Mouse (Mus musculus): Measurements from ENCODE around the gene Col4a4. TPM values are rescaled to one million over a fixed set of nuclear protein-coding genes. Genes with fewer than 3 reads are reported as not detected.

Gene Col4a4
- polyA plus RNA-seq, 2 experiments, result 0.14 to 0.18 TPM

DNA sequence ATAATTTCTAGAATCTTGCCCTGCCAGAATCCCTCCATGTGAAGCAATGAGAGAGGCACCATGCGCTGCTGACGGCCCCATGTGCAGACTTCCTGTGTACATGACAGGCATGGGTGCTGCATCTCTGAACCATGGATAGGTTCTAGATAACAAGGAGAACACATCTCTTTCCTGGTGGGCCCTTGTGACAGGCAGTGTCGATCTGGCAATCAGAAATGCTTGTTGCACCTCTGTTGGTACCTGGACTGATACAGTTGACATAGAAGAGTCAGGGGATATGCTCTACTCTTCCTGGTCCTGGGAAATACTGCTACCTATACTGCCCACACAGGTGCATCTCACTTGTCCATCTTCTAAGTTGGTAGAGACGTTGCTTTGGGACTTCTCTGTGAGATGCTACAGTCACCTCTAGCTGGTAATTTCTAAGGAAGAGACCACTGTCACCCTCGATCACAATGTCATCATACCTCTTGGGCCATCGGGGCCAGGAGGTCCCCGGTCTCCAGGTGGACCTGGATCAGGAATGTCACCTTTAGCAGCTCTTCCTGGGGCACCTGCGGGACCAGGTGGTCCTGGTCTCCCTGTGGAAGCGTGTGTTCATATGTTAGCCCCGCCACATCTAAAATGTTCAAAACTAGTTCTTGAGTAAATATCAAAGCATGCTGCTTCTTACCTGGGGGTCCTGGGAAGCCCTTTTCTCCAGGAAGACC is 116.0 kb downstream of the Col4a4 start:
- 94% methylated on average over 10 of the region's 10 CpGs for WGBS

GRCm38 (mm10) chr1:82468872-82469271 is 117.8 kb downstream of the Col4a4 start:
- no peak for TF ChIP-seq POLR2A (IDR thresholded peaks at IDR 0.05; ENCODE audit: borderline replicate concordance, extremely low read depth, insufficient read depth, insufficient read length)
- H3K27me3 ChIP-seq (ENCODE audit: control insufficient read depth, insufficient read depth, low read length), result no peaks in the 10 kb centered on the region
- H3K4me3 ChIP-seq (replicated peaks; ENCODE audit: low read length), result no peak overlapping the region
- DNase-seq (ENCODE audit: low spot score) (no peak), ATAC-seq (ENCODE audit: low FRiP score, low read depth) (no peak)
- H3K36me3 ChIP-seq (ENCODE audit: control insufficient read depth, insufficient read depth, low read length), result no peaks in the 10 kb centered on the region
- H3K9ac ChIP-seq (ENCODE audit: low read depth, low read length, severe bottlenecking), result no peak overlapping the region
- H3K4me2 ChIP-seq (replicated peaks; ENCODE audit: low read depth, low read length, severe bottlenecking), result no peak overlapping the region
- 68% methylated on average over 6 of the region's 6 CpGs for WGBS
- no peaks in the 10 kb centered on the region for H3K4me1 ChIP-seq (ENCODE audit: control insufficient read depth, insufficient read depth, low read length)
- H3K9me3 ChIP-seq (ENCODE audit: control insufficient read depth, low read length), result no peaks in the 10 kb centered on the region
- H3K27ac ChIP-seq (replicated peaks; ENCODE audit: low read depth, low read length), result no peak overlapping the region

More for the DNA sequence above, 116.0 kb downstream of the Col4a4 start:
- ATAC-seq (ENCODE audit: low FRiP score, low read depth) (no peak), DNase-seq (ENCODE audit: low spot score) (no peak)
- 0 out of 2 replicates have a peak, but pooled peaks cover under 1% of the 10 kb centered on the region for H3K4me1 ChIP-seq (ENCODE audit: control insufficient read depth, insufficient read depth, low read length)
- no peak overlapping the region for H3K4me2 ChIP-seq (replicated peaks; ENCODE audit: low read depth, low read length, severe bottlenecking)
- no peak overlapping the region for H3K4me3 ChIP-seq (replicated peaks; ENCODE audit: low read length)
- no peak overlapping the region for H3K27ac ChIP-seq (replicated peaks; ENCODE audit: low read depth, low read length)
- H3K27me3 ChIP-seq (ENCODE audit: control insufficient read depth, insufficient read depth, low read length), result no peaks in the 10 kb centered on the region
- TF ChIP-seq POLR2A (IDR thresholded peaks at IDR 0.05; ENCODE audit: borderline replicate concordance, extremely low read depth, insufficient read depth, insufficient read length), result no peak
- H3K9me3 ChIP-seq (ENCODE audit: control insufficient read depth, low read length), result no peaks in the 10 kb centered on the region
- no peak overlapping the region for H3K9ac ChIP-seq (ENCODE audit: low read depth, low read length, severe bottlenecking)
- H3K36me3 ChIP-seq (ENCODE audit: control insufficient read depth, insufficient read depth, low read length), result no peaks in the 10 kb centered on the region

GRCm38 (mm10) chr1:82465321-82465853 is 121.3 kb downstream of the Col4a4 start:
- Histone ChIP-seq H3K4me2 (replicated peaks; ENCODE audit: low read depth, low read length, severe bottlenecking) (no peak overlapping the region), H3K27ac (replicated peaks; ENCODE audit: low read depth, low read length) (no peak overlapping the region), H3K4me3 (replicated peaks; ENCODE audit: low read length) (no peak overlapping the region), H3K9me3 (ENCODE audit: control insufficient read depth, low read length) (no peaks in the 10 kb centered on the region), H3K36me3 (ENCODE audit: control insufficient read depth, insufficient read depth, low read length) (no peaks in the 10 kb centered on the region), H3K27me3 (ENCODE audit: control insufficient read depth, insufficient read depth, low read length) (no peaks in the 10 kb centered on the region), H3K9ac (ENCODE audit: low read depth, low read length, severe bottlenecking) (no peak overlapping the region), H3K4me1 (ENCODE audit: control insufficient read depth, insufficient read depth, low read length) (no peaks in the 10 kb centered on the region)
- no peak for ATAC-seq (ENCODE audit: low FRiP score, low read depth)
- no peak for DNase-seq (ENCODE audit: low spot score)
- 62% methylated on average over 6 of the region's 6 CpGs for WGBS
- TF ChIP-seq POLR2A (IDR thresholded peaks at IDR 0.05; ENCODE audit: borderline replicate concordance, extremely low read depth, insufficient read depth, insufficient read length), result no peak

DNA sequence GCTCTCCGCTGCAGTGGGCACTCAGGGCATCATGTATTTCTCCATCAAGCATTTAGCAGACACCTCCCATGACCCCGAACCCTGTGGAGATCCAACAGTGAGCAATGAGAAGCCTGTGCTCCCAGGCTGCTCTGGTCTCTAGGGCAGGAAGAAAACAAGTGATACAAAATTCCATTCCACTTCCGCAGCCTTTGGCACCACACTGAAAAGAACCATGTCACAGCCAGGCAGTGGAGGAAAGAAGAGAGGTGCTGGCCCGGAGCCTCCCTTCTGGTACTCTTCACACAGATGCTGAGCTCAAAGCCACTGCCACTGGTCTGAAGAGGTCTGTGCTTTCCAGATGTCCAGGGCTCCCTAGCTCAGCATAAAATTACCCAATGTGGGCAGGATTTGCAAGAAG is 125.6 kb downstream of the Col4a4 start:
- Histone ChIP-seq H3K36me3 (ENCODE audit: control insufficient read depth, insufficient read depth, low read length) (no peaks in the 10 kb centered on the region), H3K27me3 (ENCODE audit: control insufficient read depth, insufficient read depth, low read length) (no peaks in the 10 kb centered on the region), H3K9me3 (ENCODE audit: control insufficient read depth, low read length) (no peaks in the 10 kb centered on the region), H3K4me1 (ENCODE audit: control insufficient read depth, insufficient read depth, low read length) (peaks cover 7% of the 10 kb centered on the region; the same call in 1 of the 2 replicates), H3K4me2 (replicated peaks; ENCODE audit: low read depth, low read length, severe bottlenecking) (no peak overlapping the region), H3K9ac (ENCODE audit: low read depth, low read length, severe bottlenecking) (no peak overlapping the region), H3K27ac (replicated peaks; ENCODE audit: low read depth, low read length) (no peak overlapping the region), H3K4me3 (replicated peaks; ENCODE audit: low read length) (no peak overlapping the region)
- DNase-seq (ENCODE audit: low spot score) (no peak), ATAC-seq (ENCODE audit: low FRiP score, low read depth) (no peak)
- TF ChIP-seq POLR2A (IDR thresholded peaks at IDR 0.05; ENCODE audit: borderline replicate concordance, extremely low read depth, insufficient read depth, insufficient read length), result no peak
- WGBS, result 72% methylated on average over 4 of the region's 4 CpGs

GRCm38 (mm10) chr1:82459926-82460325 is 126.7 kb downstream of the Col4a4 start:
- TF ChIP-seq POLR2A (IDR thresholded peaks at IDR 0.05; ENCODE audit: borderline replicate concordance, extremely low read depth, insufficient read depth, insufficient read length), result no peak
- DNase-seq (ENCODE audit: low spot score), result no peak
- no peaks in the 10 kb centered on the region for H3K9me3 ChIP-seq (ENCODE audit: control insufficient read depth, low read length)
- no peak for ATAC-seq (ENCODE audit: low FRiP score, low read depth)
- H3K4me1 ChIP-seq (ENCODE audit: control insufficient read depth, insufficient read depth, low read length), result peaks cover 7% of the 10 kb centered on the region; the same call in 1 of the 2 replicates
- no peaks in the 10 kb centered on the region for H3K36me3 ChIP-seq (ENCODE audit: control insufficient read depth, insufficient read depth, low read length)
- H3K27ac ChIP-seq (replicated peaks; ENCODE audit: low read depth, low read length), result no peak overlapping the region
- no peaks in the 10 kb centered on the region for H3K27me3 ChIP-seq (ENCODE audit: control insufficient read depth, insufficient read depth, low read length)
- H3K9ac ChIP-seq (ENCODE audit: low read depth, low read length, severe bottlenecking), result no peak overlapping the region
- H3K4me2 ChIP-seq (replicated peaks; ENCODE audit: low read depth, low read length, severe bottlenecking), result no peak overlapping the region
- no peak overlapping the region for H3K4me3 ChIP-seq (replicated peaks; ENCODE audit: low read length)
- WGBS, result 82% methylated on average over 2 of the region's 2 CpGs

Data from limb, embryonic 14.5 days (tissue).